Mouse (Mus musculus) lung, embryonic 16.5 days (tissue): ENCODE measurements around the gene Sirpa. TPM values are rescaled to one million over a fixed set of nuclear protein-coding genes. Genes with fewer than 3 reads are reported as not detected.

Experiments
- ATAC-seq: fragments of 200-750 bp; cut with Nextera tagmentation; 2 replicates; pipeline ENCODE4 v1.8.0; 2017; ENCODE audit warnings: low read depth, mild to moderate bottlenecking, moderate library complexity
- H3K27ac ChIP-seq: fragments of 300-500 bp; sonication (generic); 2 replicates; pipeline ENCODE4 v1.5.1; 2014; ENCODE audit warnings: mild to moderate bottlenecking, control low read depth, low read length
- H3K27me3 ChIP-seq: fragments of 300-500 bp; sonication (generic); 2 replicates; pipeline ENCODE4 v1.6.1; 2014; ENCODE audit warnings: low read depth, low read length, mixed read lengths; ENCODE audit not compliant: control insufficient read depth, insufficient read depth
- H3K36me3 ChIP-seq: fragments of 300-500 bp; sonication (generic); 2 replicates; pipeline ENCODE4 v1.6.1; 2014; ENCODE audit warnings: low read length; ENCODE audit not compliant: control insufficient read depth, insufficient read depth
- H3K4me1 ChIP-seq: fragments of 300-500 bp; sonication (generic); replicated peaks from 2 replicates; pipeline ENCODE4 v1.6.1; 2014; ENCODE audit warnings: low read length, mixed read lengths; ENCODE audit not compliant: control insufficient read depth, insufficient read depth
- H3K4me2 ChIP-seq: fragments of 300-500 bp; sonication (generic); 2 replicates; pipeline ENCODE4 v1.6.1; 2014; ENCODE audit warnings: low read depth, low read length, control low read depth
- H3K4me3 ChIP-seq: fragments of 300-500 bp; sonication (generic); 2 replicates; pipeline ENCODE4 v1.5.1; 2014; ENCODE audit warnings: mild to moderate bottlenecking, low read length, control low read depth
- H3K9ac ChIP-seq: fragments of 300-500 bp; sonication (generic); 2 replicates; pipeline ENCODE4 v1.6.1; 2014; ENCODE audit warnings: low read length, control low read depth
- H3K9me3 ChIP-seq: fragments of 300-500 bp; sonication (generic); 2 replicates; pipeline ENCODE4 v1.6.1; 2016; ENCODE audit warnings: low read length; ENCODE audit not compliant: control insufficient read depth
- WGBS: fragments of 180-500 bp; shearing (Covaris S2); extraction: QIAGEN DNeasy Blood & Tissue Kit; methylation state at CpG from one replicate; pipeline ENCODE4 v1.1.7; 2014; 5-methylcytosine and 5-hydroxymethylcytosine counted together
- polyA plus RNA-seq: library from polyadenylated mRNA; unstranded; fragments of >200 nt; fragmentation: Nextera tagmentation; extraction: Ambion mirVana; gene quantifications from 2 replicates; pipeline ENCODE4 v1.2.1, GENCODE M21; 2015

Gene Sirpa
- polyA plus RNA-seq, 1 experiment from 2014 or later, result 20.5 TPM

DNA sequence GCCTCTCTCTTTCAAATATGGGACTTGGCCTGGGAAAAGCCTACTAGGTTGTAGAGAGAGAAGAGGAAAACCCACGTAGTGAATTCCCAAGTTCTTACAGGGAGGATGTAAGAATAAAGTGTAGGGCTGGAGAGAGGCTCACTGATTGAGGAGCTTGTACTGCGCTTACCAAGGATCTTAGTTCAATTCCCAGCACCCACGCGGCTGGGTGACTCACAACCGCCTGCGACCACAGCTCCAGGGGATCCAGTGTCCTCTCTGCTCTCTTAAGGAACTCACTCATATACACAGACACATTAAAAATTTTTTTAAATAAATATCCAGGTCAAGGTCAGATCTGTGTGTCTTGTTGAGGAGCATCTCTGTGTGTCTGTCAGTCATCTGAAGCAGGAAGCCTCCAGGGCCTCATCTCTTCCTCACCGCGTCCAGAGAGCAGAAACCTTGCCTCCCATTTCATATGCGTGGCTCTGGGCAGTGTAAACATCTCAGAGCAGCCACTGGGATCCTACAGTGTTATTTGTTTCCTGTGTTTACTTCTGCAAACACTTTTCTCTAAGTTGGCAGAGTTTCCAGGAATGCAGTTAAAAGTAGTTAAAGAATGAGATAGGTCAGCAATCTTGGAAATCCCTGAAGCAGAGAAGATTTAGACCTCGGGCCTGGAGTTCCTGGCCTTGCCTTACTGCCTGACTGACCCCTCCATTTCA, 22.0 kb downstream of the Sirpa start:
- Histone ChIP-seq H3K9me3 (peaks cover 4% of the 10 kb centered on the region; the same call in 1 of the 2 replicates), H3K4me2 (no peak overlapping the region), H3K36me3 (peaks cover 13% of the 10 kb centered on the region), H3K9ac (no peak overlapping the region), H3K4me1 (no peaks in the 10 kb centered on the region), H3K4me3 (no peak overlapping the region), H3K27me3 (no peaks in the 10 kb centered on the region), H3K27ac (no peak overlapping the region)
- WGBS, result 64% methylated on average over 10 of the region's 10 CpGs
- peak; percentile 51 for ATAC-seq

DNA sequence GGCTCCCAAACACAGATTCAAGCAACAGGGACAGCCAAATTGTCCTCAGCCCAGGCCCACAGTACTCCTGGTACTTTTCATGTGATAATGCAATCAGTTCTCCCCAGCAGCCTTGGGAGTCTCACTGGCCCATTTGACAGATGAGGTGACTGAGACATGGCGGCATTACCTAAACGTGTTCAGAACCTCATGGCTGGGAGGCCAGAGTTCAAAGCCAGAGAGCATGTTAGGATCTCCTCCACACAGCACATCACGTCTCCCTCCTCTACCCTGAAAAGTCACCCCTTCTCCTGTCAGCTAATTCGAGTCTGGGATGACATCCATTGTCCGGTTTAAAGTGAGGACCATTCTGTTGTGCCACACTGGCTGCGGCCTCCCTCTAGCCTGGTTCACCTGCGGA, 27.5 kb downstream of the Sirpa start:
- Histone ChIP-seq H3K4me2 (no peak overlapping the region), H3K4me1 (peaks cover 5% of the 10 kb centered on the region), H3K36me3 (peaks cover 9% of the 10 kb centered on the region), H3K27me3 (no peaks in the 10 kb centered on the region), H3K9ac (no peak overlapping the region), H3K27ac (no peak overlapping the region), H3K9me3 (peaks cover 4% of the 10 kb centered on the region; the same call in 1 of the 2 replicates), H3K4me3 (no peak overlapping the region)
- ATAC-seq, result no peak
- WGBS, result 69% methylated on average over 7 of the region's 7 CpGs

GRCm38 (mm10) chr2:129620881-129621280, 28.2 kb downstream of the Sirpa start:
- H3K9me3 ChIP-seq, result peaks cover 3% of the 10 kb centered on the region; the same call in 1 of the 2 replicates
- H3K4me3 ChIP-seq, result no peak overlapping the region
- no peak overlapping the region for H3K27ac ChIP-seq
- peaks cover 5% of the 10 kb centered on the region for H3K4me1 ChIP-seq
- no peaks in the 10 kb centered on the region for H3K27me3 ChIP-seq
- no peak overlapping the region for H3K9ac ChIP-seq
- peaks cover 3% of the 10 kb centered on the region for H3K36me3 ChIP-seq
- ATAC-seq, result no peak
- WGBS, result 74% methylated on average over 5 of the region's 5 CpGs
- H3K4me2 ChIP-seq, result no peak overlapping the region

DNA sequence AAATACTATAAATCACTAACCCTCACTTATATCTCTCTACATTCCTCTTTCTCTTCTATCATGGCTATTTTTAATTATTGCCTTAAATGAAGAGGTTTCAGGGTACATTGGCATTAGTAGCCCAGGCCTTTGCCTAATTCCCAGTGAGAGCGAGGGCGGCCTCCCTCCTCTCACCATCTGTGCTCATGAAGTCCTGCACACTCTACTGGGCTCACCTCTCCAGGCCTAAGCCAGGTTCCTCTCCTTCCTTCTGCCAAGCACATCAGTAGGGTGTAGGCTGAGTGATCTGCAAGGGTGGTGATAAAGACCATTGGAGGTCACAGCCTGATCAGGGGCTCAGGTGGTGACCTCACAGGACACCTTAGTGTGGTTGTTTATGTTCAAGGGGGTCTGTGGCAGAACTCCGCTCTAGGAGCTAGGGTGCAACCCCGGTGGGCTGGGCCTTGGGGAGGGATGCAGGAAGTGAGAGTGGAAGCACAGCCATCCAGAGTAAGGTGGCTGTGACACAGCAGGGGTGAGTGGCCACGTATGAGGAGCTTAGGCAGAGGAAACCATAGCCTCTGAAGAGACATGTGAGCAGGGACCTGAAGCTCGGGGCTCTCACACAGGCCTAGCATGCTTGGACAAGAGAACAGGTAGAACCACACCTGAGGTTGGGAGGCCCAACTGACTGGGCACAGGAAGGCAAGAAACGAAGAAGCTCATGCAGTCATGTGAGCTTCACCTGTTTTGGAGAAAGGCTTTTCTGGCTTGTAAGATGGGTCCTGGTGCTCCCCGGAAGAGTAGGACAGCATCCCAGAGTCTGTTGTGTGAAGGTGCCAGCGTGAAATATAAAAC, 29.2 kb downstream of the Sirpa start:
- no peak for ATAC-seq
- Histone ChIP-seq H3K27ac (no peak overlapping the region), H3K4me2 (no peak overlapping the region), H3K9ac (no peak overlapping the region), H3K9me3 (no peaks in the 10 kb centered on the region), H3K27me3 (no peaks in the 10 kb centered on the region), H3K4me1 (peaks cover 5% of the 10 kb centered on the region), H3K4me3 (no peak overlapping the region), H3K36me3 (no peaks in the 10 kb centered on the region)
- 82% methylated on average over 9 of the region's 9 CpGs for WGBS

DNA sequence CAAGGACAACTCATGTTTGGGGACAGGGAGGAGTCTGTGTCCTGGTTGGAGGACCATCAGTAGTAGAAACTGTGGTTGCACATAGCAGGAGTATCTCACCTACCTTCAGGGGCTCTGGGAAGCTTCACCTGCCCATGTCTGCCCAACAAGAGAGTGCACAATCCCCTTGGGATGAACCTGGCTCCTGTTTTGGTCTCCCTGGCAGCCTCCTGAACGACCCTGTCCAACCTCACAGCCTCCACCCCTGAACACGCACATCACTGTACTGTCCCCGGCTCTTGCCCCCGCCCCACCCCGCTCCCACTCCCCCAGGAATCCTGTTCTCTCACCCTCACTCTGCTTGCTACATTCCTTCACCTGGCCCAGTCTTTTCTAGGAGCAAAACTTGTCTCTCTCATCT, 30.3 kb downstream of the Sirpa start:
- Histone ChIP-seq H3K36me3 (no peaks in the 10 kb centered on the region), H3K4me1 (peaks cover 5% of the 10 kb centered on the region), H3K4me3 (no peak overlapping the region), H3K9ac (no peak overlapping the region), H3K9me3 (no peaks in the 10 kb centered on the region), H3K4me2 (no peak overlapping the region), H3K27me3 (no peaks in the 10 kb centered on the region), H3K27ac (no peak overlapping the region)
- WGBS, result 92% methylated on average over 5 of the region's 5 CpGs
- no peak for ATAC-seq

GRCm38 (mm10) chr2:129623771-129624170, 31.1 kb downstream of the Sirpa start:
- no peak overlapping the region for H3K27ac ChIP-seq
- WGBS, result 85% methylated on average over 7 of the region's 7 CpGs
- no peak for ATAC-seq
- no peaks in the 10 kb centered on the region for H3K9me3 ChIP-seq
- H3K9ac ChIP-seq, result no peak overlapping the region
- H3K4me2 ChIP-seq, result no peak overlapping the region
- no peaks in the 10 kb centered on the region for H3K36me3 ChIP-seq
- peaks cover 5% of the 10 kb centered on the region for H3K4me1 ChIP-seq
- no peaks in the 10 kb centered on the region for H3K27me3 ChIP-seq
- no peak overlapping the region for H3K4me3 ChIP-seq

DNA sequence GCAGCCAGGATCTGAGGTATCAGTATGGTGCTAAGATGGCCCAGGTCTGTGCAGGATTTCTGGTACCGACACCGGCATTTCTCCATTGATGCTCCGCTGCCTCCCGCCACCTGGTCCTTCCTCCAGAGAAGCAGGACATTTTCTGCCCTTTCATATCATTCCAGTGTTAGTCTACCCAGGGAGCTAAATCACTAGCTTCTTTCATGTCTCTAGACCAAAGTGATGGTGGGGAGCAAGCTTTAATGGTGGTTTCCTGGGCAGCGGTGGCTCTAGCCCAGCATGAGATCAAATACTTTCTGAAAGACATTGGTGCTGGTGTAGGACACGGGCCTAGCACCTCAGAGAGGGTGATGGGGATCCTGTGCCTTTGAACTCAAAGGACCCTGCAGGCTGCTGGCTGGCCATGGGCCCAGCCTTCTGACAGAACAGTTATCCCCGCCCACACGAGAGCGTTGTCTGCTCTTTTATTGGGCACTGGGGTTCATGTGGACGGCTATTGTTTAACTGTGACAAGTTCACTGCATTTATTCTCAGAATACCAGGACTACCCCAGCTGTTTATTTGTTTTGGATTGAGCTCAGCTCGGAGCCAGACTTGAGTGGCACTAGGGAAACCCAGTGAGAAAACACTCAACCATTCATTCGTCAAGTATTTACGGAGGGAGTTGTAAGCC, 31.7 kb downstream of the Sirpa start:
- Histone ChIP-seq H3K4me3 (no peak overlapping the region), H3K36me3 (no peaks in the 10 kb centered on the region), H3K9ac (no peak overlapping the region), H3K27ac (peak overlapping the region; percentile 56; the same call in 1 of the 2 replicates), H3K4me1 (peaks cover 5% of the 10 kb centered on the region), H3K9me3 (no peaks in the 10 kb centered on the region), H3K27me3 (no peaks in the 10 kb centered on the region), H3K4me2 (peak overlapping the region; percentile 19; the same call in 1 of the 2 replicates)
- ATAC-seq, result peak; percentile 66
- 44% methylated on average over 13 of the region's 13 CpGs for WGBS

GRCm38 (mm10) chr2:129624956-129625355, 32.3 kb downstream of the Sirpa start:
- H3K9ac ChIP-seq, result no peak overlapping the region
- H3K4me3 ChIP-seq, result no peak overlapping the region
- H3K9me3 ChIP-seq, result no peaks in the 10 kb centered on the region
- WGBS, result 28% methylated on average over 6 of the region's 6 CpGs
- no peaks in the 10 kb centered on the region for H3K36me3 ChIP-seq
- peak overlapping the region; percentile 19; the same call in 1 of the 2 replicates for H3K4me2 ChIP-seq
- no peaks in the 10 kb centered on the region for H3K27me3 ChIP-seq
- peak; percentile 77 for ATAC-seq
- H3K27ac ChIP-seq, result peak overlapping the region; percentile 56; the same call in 1 of the 2 replicates
- H3K4me1 ChIP-seq, result peaks cover 5% of the 10 kb centered on the region

DNA sequence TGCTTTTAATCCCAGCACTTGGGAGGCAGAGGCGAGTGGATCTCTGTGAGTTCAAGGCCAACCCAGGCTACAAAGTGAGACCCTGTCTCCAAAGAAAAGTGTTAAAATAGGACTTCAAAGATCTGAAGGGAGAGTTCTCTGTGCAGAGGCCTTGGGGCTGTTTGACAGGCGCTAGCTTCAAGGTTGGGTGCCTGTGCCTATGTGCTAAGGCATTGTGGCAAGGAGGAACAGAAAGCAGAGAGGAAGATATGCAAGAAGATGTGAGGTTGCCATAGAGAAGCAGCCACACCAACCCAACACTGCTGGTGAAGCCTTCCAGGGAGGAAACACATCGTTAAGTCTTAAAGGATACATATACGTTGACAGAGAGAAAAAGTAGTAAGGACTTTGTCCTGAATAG, 33.2 kb downstream of the Sirpa start:
- no peak for ATAC-seq
- Histone ChIP-seq H3K9me3 (no peaks in the 10 kb centered on the region), H3K27ac (no peak overlapping the region), H3K36me3 (no peaks in the 10 kb centered on the region), H3K9ac (no peak overlapping the region), H3K27me3 (no peaks in the 10 kb centered on the region), H3K4me1 (peaks cover 5% of the 10 kb centered on the region), H3K4me2 (no peak overlapping the region), H3K4me3 (no peak overlapping the region)
- 84% methylated on average over 4 of the region's 4 CpGs for WGBS
